Mouse (Mus musculus): ENCODE measurements around the gene Cdc42bpg. TPM values are rescaled to one million over a fixed set of nuclear protein-coding genes. Genes with fewer than 3 reads are reported as not detected.
A peak's percentile ranks its signal among the peaks of the same experiment; 100 is the strongest.

Cdc42bpg gene
- total and polyA plus RNA-seq, 3 experiments = 0.79 to 4.2 (median 2.3) TPM

GRCm38 (mm10) chr19:6267306-6268169 is 38.7 kb upstream of the Cdc42bpg start:
- TF ChIP-seq EP300 (IDR thresholded peaks at IDR 0.05; ENCODE audit: low read length) (no peak), JUN (IDR thresholded peaks at IDR 0.05; ENCODE audit: insufficient read depth, low read depth, low read length) (no peak), USF1 (IDR thresholded peaks at IDR 0.05; ENCODE audit: low read depth, low read length) (no peak), UBTF (IDR thresholded peaks at IDR 0.05; ENCODE audit: low read depth, low read length) (no peak), HCFC1 (IDR thresholded peaks at IDR 0.05; ENCODE audit: low read depth, low read length) (no peak), E2F4 (IDR thresholded peaks at IDR 0.05; ENCODE audit: insufficient replicate concordance, low read depth, low read length) (no peak), JUND (conservative IDR thresholded peaks at IDR 0.05; ENCODE audit: low read depth, low read length) (no peak), CTCF (conservative IDR thresholded peaks at IDR 0.05 in 1 of 2, IDR thresholded peaks at IDR 0.05 in 1 of 2; ENCODE audit: low read depth in 2 of 2, low read length in 2 of 2) (no peak)
- H3K27me3 ChIP-seq (replicated peaks) = peaks cover 2% of the 10 kb centered on the region
- peaks cover 5 to 22% of the 10 kb centered on the region in 2 experiments; a peak in 3 of 4 replicates for H3K4me1 ChIP-seq (ENCODE audit: control insufficient read depth in 1 of 2, insufficient read depth in 2 of 2)
- H3K27ac ChIP-seq (ENCODE audit: insufficient read depth, low read depth) = no peak overlapping the region
- no peaks in the 10 kb centered on the region for H3K9me3 ChIP-seq (replicated peaks; ENCODE audit: low read length)
- no peak for DNase-seq (ENCODE audit: extremely low read depth)
- H3K9ac ChIP-seq (ENCODE audit: insufficient read depth, low read depth) = no peak overlapping the region
- in situ Hi-C loops (cut with MboI; ENCODE audit: low pct_ligation_motif_present, low pct_unique_long_range_greater_than_20kb, low sequenced_read_pairs) = no loop called here
- dilution Hi-C loops (cut with MboI; ENCODE audit: extremely low pct_ligation_motif_present, extremely low pct_unique_long_range_greater_than_20kb, low sequenced_read_pairs) = no loop called here
- H3K4me2 ChIP-seq (ENCODE audit: insufficient read depth, low read depth, poor library complexity, severe bottlenecking) = no peak overlapping the region
- no peak overlapping the region for H3K4me3 ChIP-seq (replicated peaks in 1 of 3; ENCODE audit: low read depth in 2 of 3, low read length in 2 of 3, poor library complexity in 1 of 3)
- peaks cover 0 to 11% of the 10 kb centered on the region in 2 experiments for H3K36me3 ChIP-seq (replicated peaks in 1 of 2; ENCODE audit: control insufficient read depth in 1 of 2, insufficient read depth in 1 of 2, low read length in 1 of 2)
- no peaks in the 10 kb centered on the region for H3K79me2 ChIP-seq (replicated peaks; ENCODE audit: control insufficient read depth, extremely low read depth, insufficient read depth, poor library complexity, severe bottlenecking)

- dilution Hi-C loops (cut with MboI; ENCODE audit: extremely low pct_ligation_motif_present, extremely low pct_unique_long_range_greater_than_20kb, low sequenced_read_pairs) = no loop called here
- DNase-seq (ENCODE audit: extremely low read depth) = peak; percentile 94
- Histone ChIP-seq H3K9me3 (replicated peaks; ENCODE audit: low read length) (no peaks in the 10 kb centered on the region), H3K79me2 (replicated peaks; ENCODE audit: control insufficient read depth, extremely low read depth, insufficient read depth, poor library complexity, severe bottlenecking) (no peaks in the 10 kb centered on the region), H3K27ac (ENCODE audit: insufficient read depth, low read depth) (peak overlapping the region; percentile 3; the same call in 1 of the 2 replicates), H3K36me3 (replicated peaks in 1 of 2; ENCODE audit: control insufficient read depth in 1 of 2, insufficient read depth in 1 of 2, low read length in 1 of 2) (peaks cover 0 to 5% of the 10 kb centered on the region in 2 experiments), H3K4me1 (ENCODE audit: control insufficient read depth in 1 of 2, insufficient read depth in 2 of 2) (peaks cover 5 to 28% of the 10 kb centered on the region in 2 experiments), H3K9ac (ENCODE audit: insufficient read depth, low read depth) (no peak overlapping the region; the same call in 1 of the 2 replicates), H3K4me2 (ENCODE audit: insufficient read depth, low read depth, poor library complexity, severe bottlenecking) (0 out of 2 replicates have a peak overlapping the region, but pooled peaks have one; percentile 10), H3K27me3 (replicated peaks) (peaks cover 2% of the 10 kb centered on the region), H3K4me3 (replicated peaks in 1 of 3; ENCODE audit: low read depth in 2 of 3, low read length in 2 of 3, poor library complexity in 1 of 3) (no peak overlapping the region)
- in situ Hi-C loops (cut with MboI; ENCODE audit: low pct_ligation_motif_present, low pct_unique_long_range_greater_than_20kb, low sequenced_read_pairs) = no loop called here
- TF ChIP-seq ELF1 (IDR thresholded peaks at IDR 0.05; ENCODE audit: low read depth, low read length) (no peak), MAZ (IDR thresholded peaks at IDR 0.05; ENCODE audit: low read depth, low read length) (no peak), JUND (conservative IDR thresholded peaks at IDR 0.05; ENCODE audit: low read depth, low read length) (no peak), ZMIZ1 (IDR thresholded peaks at IDR 0.05; ENCODE audit: low read depth, low read length) (no peak), NRF1 (IDR thresholded peaks at IDR 0.05; ENCODE audit: low read depth, low read length) (no peak), MAX (IDR thresholded peaks at IDR 0.05; ENCODE audit: low read length) (no peak), TBP (conservative IDR thresholded peaks at IDR 0.05; ENCODE audit: low read depth, low read length) (no peak), CHD2 (IDR thresholded peaks at IDR 0.05; ENCODE audit: low read length) (no peak; the same call in 1 of the 2 replicates), MAFK (IDR thresholded peaks at IDR 0.05; ENCODE audit: insufficient replicate concordance, low read length) (no peak), USF2 (conservative IDR thresholded peaks at IDR 0.05; ENCODE audit: low read depth, low read length) (no peak), NELFE (IDR thresholded peaks at IDR 0.05; ENCODE audit: low read depth, low read length) (peak; percentile 34; the same call in 1 of the 2 replicates), ZKSCAN1 (IDR thresholded peaks at IDR 0.05; ENCODE audit: borderline replicate concordance, low read depth, low read length) (no peak), UBTF (IDR thresholded peaks at IDR 0.05; ENCODE audit: low read depth, low read length) (no peak), SMC3 (IDR thresholded peaks at IDR 0.05; ENCODE audit: low read depth, low read length) (peak; percentile 98), IRF4 (IDR thresholded peaks at IDR 0.05; ENCODE audit: low read depth, low read length) (peak; percentile 42; the same call in 1 of the 2 replicates), MXI1 (IDR thresholded peaks at IDR 0.05; ENCODE audit: low read depth, low read length) (peak; percentile 43; the same call in 1 of the 2 replicates), JUN (IDR thresholded peaks at IDR 0.05; ENCODE audit: insufficient read depth, low read depth, low read length) (no peak), CTCF (conservative IDR thresholded peaks at IDR 0.05 in 1 of 2, IDR thresholded peaks at IDR 0.05 in 1 of 2; ENCODE audit: low read depth in 2 of 2, low read length in 2 of 2) (peak; percentile 65 to 91), POLR2AphosphoS2 (IDR thresholded peaks at IDR 0.05; ENCODE audit: low read depth, low read length) (no peak), RAD21 (IDR thresholded peaks at IDR 0.05; ENCODE audit: low read depth, low read length) (peak; percentile 82), POLR2A (IDR thresholded peaks at IDR 0.05; ENCODE audit: low read depth, low read length) (no peak), E2F4 (IDR thresholded peaks at IDR 0.05; ENCODE audit: insufficient replicate concordance, low read depth, low read length) (no peak), ZNF384 (IDR thresholded peaks at IDR 0.05; ENCODE audit: low read depth, low read length) (no peak), GABPA (IDR thresholded peaks at IDR 0.05; ENCODE audit: insufficient replicate concordance, low read depth, low read length) (no peak), TCF12 (IDR thresholded peaks at IDR 0.05; ENCODE audit: low read depth, low read length) (peak; percentile 28; the same call in 1 of the 2 replicates), MEF2A (IDR thresholded peaks at IDR 0.05; ENCODE audit: borderline replicate concordance, low read depth, low read length) (peak; percentile 29; the same call in 1 of the 2 replicates), HCFC1 (IDR thresholded peaks at IDR 0.05; ENCODE audit: low read depth, low read length) (no peak)
Observed at GRCm38 (mm10) chr19:6268170-6268528, 38.1 kb upstream of the Cdc42bpg start.
